Mouse (Mus musculus) testis, adult 10 weeks (tissue): ENCODE results near the gene Smim4. TPM values are rescaled to one million over a fixed set of nuclear protein-coding genes. Genes with fewer than 3 reads are reported as not detected.

Experiments
- polyA plus RNA-seq: library from polyadenylated mRNA; stranded (reverse); fragments of 350-450 nt; fragmentation: Illumina TruSeq; extraction: RNeasy Lipid Tissue Mini Kit (QIAGEN cat#74804); gene quantifications from one replicate; pipeline ENCODE4 v1.2.3, GENCODE M21; 2014; ENCODE audit warnings: low read depth, low replicate concordance

Gene Smim4
- polyA plus RNA-seq, result 2.9 TPM

DNA sequence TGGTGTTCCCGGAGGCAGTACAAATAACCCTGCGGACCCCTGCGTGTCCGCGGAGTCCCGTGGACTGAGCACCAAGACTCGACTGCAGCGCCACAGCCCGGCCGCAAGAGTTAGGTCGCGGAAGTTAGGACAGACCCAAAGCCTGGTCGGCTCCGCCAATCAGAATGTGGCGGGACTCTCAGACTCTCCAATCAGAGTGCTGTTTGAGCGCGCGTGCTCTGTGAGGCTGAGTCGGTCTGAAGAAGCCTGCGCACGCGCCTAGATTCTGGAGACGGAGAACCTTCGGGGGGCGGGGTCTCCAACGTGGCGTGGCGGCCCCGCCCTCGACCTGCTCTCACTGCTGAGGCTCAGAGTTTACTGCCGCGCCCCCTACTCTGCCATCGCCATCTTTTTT is at the start of gene Smim4:
Gene Smim4 (minus strand): TSS at position 131 of the 394 bp plus-strand sequence.

DNA sequence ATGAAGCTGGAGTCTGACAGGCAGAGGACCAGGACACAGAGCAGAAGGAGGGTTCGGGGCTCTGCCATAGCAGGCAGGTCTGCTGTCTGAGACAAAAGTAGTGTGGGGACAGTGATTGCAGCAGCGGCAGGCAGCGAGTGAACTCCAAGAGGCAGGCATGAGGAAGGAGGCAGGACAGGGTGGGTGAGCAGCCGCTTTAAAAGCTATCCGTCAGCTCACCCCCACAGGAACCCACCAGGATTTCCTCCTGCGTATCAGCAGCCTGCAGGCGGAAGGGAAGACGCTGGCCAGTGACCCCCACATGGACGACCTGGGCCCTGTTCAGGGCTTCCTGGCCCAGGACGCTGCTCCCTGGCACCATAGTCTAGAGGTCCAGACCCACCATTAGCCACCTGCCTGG is 39.7 kb upstream of the Smim4 start, which contains the start of gene Stab1:
Gene Stab1 (minus strand): TSS at position 217 of the 400 bp plus-strand sequence.

DNA sequence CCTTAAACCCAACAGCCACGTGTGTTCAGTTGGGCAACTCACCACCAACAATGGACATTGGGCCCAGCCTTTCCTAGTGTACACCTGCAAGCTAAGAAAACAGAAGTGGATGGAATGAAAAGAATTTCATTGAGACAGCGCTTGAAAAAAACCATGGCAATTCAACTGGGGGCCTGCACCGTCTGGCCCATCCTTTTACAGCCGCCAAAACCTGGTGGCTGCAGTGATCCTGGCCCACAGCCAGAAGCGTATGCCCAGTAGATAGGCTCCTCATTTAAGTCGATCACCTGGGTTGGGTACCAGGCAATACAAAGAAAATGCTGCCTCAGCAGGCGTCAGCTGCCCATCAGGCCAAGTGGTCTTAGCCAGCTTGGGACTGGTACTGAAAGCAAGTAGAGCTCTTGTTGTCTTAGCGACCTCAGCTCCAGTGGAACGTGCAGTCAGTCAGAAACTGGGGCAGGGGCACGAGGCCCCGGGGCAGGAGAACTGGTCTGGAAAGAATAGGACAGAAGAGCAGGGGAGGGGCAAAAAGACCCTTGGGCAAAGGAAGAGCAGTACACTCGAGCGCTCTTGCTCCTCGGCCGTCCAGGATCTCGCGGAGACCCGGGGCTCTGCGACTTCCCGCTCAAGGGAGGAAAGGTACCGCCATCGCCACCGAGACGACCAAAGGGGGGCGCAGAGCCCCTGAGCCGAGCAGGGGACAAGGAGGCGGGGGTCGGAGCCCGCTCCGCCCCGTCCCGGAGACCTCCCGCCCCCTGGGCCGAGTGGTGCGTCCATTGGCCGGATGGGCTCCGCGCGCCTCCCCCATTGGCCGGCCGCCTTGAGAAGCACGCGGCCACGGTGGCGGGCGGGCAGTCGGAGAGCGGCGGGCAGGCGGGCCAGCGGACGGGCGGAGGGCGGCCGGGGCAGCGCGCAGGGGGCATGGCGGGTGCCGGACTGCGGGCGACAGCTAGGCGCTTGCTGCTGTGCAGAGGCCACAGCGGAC is 1.8 kb upstream of the Smim4 start, which contains the start of gene Nt5dc2:
Gene Nt5dc2 (plus strand): TSS at position 818 of the 985 bp plus-strand sequence.

Other genes starting within 250 kb of the Smim4 start
- not detected for gene Mustn1, start 249.8 kb downstream of the Smim4 start, polyA plus RNA-seq
- not detected for gene Itih4, start 242.5 kb downstream of the Smim4 start, polyA plus RNA-seq
- gene Itih3, start 205.2 kb downstream of the Smim4 start, polyA plus RNA-seq, result 0.28 TPM
- gene Itih1, start 185.7 kb downstream of the Smim4 start, polyA plus RNA-seq, result not detected
- 73.5 TPM for gene Nek4, start 177.6 kb downstream of the Smim4 start, polyA plus RNA-seq
- 650 TPM for gene Glt8d1, start 127.6 kb downstream of the Smim4 start, polyA plus RNA-seq
- gene Spcs1, start 127.3 kb downstream of the Smim4 start, polyA plus RNA-seq, result 909 TPM
- gene Pbrm1, start 109.8 kb downstream of the Smim4 start, polyA plus RNA-seq, result 47.5 TPM
- 114 TPM for gene Gnl3, start 109.8 kb downstream of the Smim4 start, polyA plus RNA-seq
- gene Nt5dc2, start 2.1 kb upstream of the Smim4 start, polyA plus RNA-seq, result 1.9 TPM
- gene Stab1, start 39.7 kb upstream of the Smim4 start, polyA plus RNA-seq, result 1.2 TPM
- not detected for gene Tnnc1, start 79.4 kb upstream of the Smim4 start, polyA plus RNA-seq
- gene Nisch, start 88.0 kb upstream of the Smim4 start, polyA plus RNA-seq, result 17.5 TPM
- 0.13 TPM for gene Sema3g, start 88.9 kb upstream of the Smim4 start, polyA plus RNA-seq
- 2,709 TPM for gene Phf7, start 122.4 kb upstream of the Smim4 start, polyA plus RNA-seq
- 17.6 TPM for gene Bap1, start 122.5 kb upstream of the Smim4 start, polyA plus RNA-seq
- 11.2 TPM for gene Dnah1, start 194.9 kb upstream of the Smim4 start, polyA plus RNA-seq
- gene Capn7, start 207.7 kb upstream of the Smim4 start, polyA plus RNA-seq, result 40.3 TPM